Mouse (Mus musculus): Measurements from ENCODE around the gene Dapk2. TPM values are rescaled to one million over a fixed set of nuclear protein-coding genes. Genes with fewer than 3 reads are reported as not detected.

Dapk2 gene
- polyA plus RNA-seq, 1 experiment = 2.9 TPM

DNA sequence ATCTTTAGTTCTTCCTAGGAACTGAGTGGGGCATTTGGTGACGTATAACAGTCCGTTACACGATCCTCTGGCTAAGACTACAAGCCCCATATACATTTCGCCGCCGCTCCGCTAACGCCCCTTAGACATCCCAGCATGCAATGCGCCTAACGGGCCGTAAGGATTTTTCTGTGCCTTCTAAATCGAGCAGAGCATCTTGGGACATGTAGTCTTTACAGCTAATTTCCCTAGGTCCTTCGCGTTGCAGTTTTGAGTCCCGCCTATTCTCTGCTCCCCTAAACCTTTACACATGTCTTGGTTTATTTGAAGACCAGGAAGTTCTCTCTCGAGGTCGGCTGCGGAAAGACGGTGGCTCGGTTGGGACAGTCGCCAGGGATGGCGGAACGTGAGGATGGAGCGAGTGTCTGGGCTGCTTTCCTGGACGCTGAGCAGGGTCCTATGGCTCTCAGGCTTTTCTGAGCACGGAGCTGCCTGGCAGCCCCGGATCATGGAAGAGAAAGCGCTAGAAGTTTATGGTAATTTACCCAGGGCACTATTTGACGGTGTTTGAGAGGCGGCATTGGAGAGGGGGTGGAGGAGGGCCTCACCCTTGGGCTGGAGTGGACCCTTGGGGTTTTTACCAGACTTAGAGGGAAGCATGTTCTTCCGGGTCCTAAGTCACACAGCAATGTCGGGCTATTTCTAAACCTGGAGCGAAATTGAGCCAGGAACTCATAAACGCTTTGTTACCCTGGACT, 31.4 kb upstream of the Dapk2 start, which contains the start of the genes Snx1 and Ciao2a:
Snx1 (minus strand) TSS at position 132 of the 737 bp plus-strand sequence.
Ciao2a (plus strand) TSS at position 156 of the 737 bp plus-strand sequence.
- Histone ChIP-seq H3K27ac (replicated peaks; ENCODE audit: low read depth, low read length) (peak within 1 kb of the TSS; percentile 78), H3K4me3 (ENCODE audit: insufficient read depth, low read depth, low read length) (peak within 1 kb of the TSS; percentile 75), H3K4me1 (ENCODE audit: control insufficient read depth, insufficient read depth, insufficient read length, low read length) (peaks cover 14% of the 10 kb centered on the region; the same call in 1 of the 2 replicates)

DNA sequence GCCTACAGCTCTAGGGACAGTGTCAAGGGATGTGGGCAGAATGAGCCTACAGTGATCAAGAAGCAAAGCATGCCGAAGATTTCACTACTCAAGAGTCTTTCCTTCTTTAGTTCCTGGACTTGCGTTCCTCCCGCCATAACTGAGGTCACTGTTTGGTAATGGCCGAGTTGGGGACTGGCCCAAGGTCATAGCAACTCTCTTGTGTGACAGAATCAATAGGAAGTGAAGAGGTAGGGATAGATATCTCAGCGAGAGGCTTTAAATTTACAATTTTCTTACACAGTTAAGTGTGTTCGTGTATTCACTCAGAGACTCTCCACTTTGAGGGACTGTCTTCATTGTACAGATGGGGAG, 30.9 kb upstream of the Dapk2 start:
- peak overlapping the region; percentile 75 for H3K4me3 ChIP-seq (ENCODE audit: insufficient read depth, low read depth, low read length)
- H3K4me1 ChIP-seq (ENCODE audit: control insufficient read depth, insufficient read depth, insufficient read length, low read length) = peaks cover 14% of the 10 kb centered on the region; the same call in 1 of the 2 replicates
- H3K27ac ChIP-seq (replicated peaks; ENCODE audit: low read depth, low read length) = peak overlapping the region; percentile 78

DNA sequence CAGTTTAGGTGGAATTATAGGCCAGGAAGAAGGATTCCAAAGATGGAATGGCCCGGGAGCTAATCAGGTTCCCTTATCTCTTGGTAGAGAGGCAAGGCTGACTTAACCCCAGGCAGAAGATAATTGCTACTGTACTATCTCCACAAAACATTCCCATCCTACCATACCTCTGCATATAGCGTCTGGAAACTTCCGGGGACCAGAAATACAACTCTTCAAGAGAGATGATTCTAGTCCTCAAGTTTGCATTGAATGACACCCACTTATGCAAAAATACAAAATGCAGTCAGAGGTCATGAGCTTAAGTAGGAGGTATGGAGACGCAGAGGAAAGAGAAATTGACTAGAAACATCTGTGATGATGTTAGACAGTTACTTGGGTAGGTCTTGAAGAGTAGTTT, 30.1 kb upstream of the Dapk2 start:
- no peak overlapping the region for H3K27ac ChIP-seq (replicated peaks; ENCODE audit: low read depth, low read length)
- H3K4me3 ChIP-seq (ENCODE audit: insufficient read depth, low read depth, low read length) = no peak overlapping the region; the same call in 1 of the 2 replicates
- H3K4me1 ChIP-seq (ENCODE audit: control insufficient read depth, insufficient read depth, insufficient read length, low read length) = peaks cover 14% of the 10 kb centered on the region; the same call in 1 of the 2 replicates

DNA sequence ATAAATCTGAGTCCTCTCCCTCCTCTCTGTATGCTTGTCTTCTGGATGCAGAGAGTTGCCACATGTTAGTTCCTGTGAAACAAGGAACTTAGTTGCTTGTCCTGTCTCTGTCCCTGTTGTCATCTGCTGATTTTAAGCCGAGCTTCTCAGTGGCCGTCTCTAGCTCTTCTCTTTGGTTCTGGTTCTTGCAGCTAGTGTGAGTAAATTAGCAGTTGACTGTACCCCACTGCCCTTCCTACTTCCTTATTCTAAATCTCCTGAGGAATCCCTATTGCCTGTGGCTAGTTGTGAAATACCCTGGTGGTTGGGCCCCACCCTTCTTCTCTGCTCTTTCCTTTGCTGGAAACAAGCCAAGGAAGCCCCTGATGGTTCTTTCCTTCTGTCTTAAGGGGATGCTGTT, 26.6 kb upstream of the Dapk2 start:
- Histone ChIP-seq H3K4me3 (ENCODE audit: insufficient read depth, low read depth, low read length) (no peak overlapping the region), H3K27ac (replicated peaks; ENCODE audit: low read depth, low read length) (no peak overlapping the region), H3K4me1 (ENCODE audit: control insufficient read depth, insufficient read depth, insufficient read length, low read length) (peaks cover 7% of the 10 kb centered on the region; the same call in 1 of the 2 replicates)

DNA sequence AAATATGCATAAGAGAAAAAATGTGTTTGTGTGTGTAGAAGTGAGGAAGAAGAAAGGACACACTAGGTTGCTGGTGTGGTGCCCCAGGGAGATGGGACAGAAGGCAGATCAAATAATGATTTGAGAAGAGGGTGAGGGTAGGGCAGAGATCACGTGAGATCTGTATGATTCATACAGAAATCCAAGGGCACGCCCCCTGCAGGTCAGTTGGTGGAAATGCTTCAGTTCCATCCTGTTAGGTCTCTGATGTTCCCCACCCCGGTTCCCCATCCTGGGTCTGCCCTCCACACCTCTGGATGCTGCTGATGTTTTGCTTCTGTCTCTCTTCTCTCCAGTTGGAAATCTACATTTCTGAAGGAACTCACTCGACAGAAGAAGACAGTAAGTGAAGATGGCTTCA, 22.1 kb upstream of the Dapk2 start:
- H3K27ac ChIP-seq (replicated peaks; ENCODE audit: low read depth, low read length) = no peak overlapping the region
- no peak overlapping the region for H3K4me3 ChIP-seq (ENCODE audit: insufficient read depth, low read depth, low read length)
- H3K4me1 ChIP-seq (ENCODE audit: control insufficient read depth, insufficient read depth, insufficient read length, low read length) = no peaks in the 10 kb centered on the region

DNA sequence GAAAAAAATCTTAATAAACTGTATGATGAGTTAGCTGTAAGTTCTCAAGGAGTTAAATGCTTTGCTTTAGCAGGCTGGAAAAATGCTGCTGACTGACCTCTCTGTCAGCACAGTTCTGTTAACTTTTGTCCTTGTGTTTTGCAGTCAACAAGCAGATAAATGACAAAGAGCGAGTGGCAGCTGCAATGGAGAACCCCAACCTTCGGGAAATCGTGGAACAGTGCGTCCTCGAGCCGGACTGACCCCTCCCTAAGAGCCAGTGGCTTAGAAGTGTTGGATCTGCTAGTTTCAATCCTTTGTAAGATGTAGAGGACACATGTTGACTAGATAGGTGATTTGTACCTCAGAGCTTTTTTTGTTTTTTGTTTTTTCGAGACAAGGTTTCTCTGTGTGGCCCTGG, 19.8 kb upstream of the Dapk2 start:
- no peaks in the 10 kb centered on the region for H3K4me1 ChIP-seq (ENCODE audit: control insufficient read depth, insufficient read depth, insufficient read length, low read length)
- H3K4me3 ChIP-seq (ENCODE audit: insufficient read depth, low read depth, low read length) = no peak overlapping the region
- H3K27ac ChIP-seq (replicated peaks; ENCODE audit: low read depth, low read length) = no peak overlapping the region

DNA sequence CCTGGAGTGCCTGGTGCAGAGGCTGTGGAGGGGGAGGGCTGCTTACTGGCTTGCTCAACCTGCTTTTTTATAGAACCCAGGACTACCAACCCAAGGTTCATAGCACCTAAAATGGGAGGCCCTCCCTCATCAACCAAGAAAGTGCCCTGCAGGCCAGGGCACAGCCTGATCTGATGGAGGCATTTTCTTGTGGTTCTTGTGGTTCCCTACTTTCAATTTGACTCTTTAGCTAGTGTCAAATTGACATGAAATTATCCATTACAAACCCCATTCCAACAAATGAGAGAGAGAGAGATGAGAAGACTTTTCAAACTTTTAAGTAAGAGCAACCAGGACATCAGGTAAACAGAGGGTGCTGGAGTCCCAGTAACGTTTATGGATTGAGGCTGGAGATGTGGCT, 15.8 kb upstream of the Dapk2 start:
- H3K4me3 ChIP-seq (ENCODE audit: insufficient read depth, low read depth, low read length) = no peak overlapping the region
- H3K4me1 ChIP-seq (ENCODE audit: control insufficient read depth, insufficient read depth, insufficient read length, low read length) = no peaks in the 10 kb centered on the region
- H3K27ac ChIP-seq (replicated peaks; ENCODE audit: low read depth, low read length) = no peak overlapping the region

DNA sequence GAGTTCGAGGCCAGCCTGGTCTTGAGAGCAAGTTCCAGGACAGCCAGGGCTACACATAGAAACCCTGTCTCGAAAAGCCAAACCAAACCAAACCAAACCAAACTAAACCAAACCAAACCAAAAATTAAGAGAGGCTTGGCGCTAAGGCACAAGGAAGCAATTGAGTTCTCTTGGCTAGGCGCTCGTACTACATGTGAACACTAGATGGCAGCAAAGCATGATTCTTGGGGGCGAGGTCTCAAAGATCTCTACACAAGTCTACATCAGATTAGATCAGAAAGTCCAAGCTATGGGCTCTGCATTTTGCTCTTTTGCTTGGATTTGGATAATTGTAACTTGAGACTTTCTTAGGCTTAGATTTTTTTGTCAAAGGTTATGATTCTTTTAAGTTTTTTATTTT, 13.8 kb upstream of the Dapk2 start:
- Histone ChIP-seq H3K4me1 (ENCODE audit: control insufficient read depth, insufficient read depth, insufficient read length, low read length) (no peaks in the 10 kb centered on the region), H3K4me3 (ENCODE audit: insufficient read depth, low read depth, low read length) (no peak overlapping the region), H3K27ac (replicated peaks; ENCODE audit: low read depth, low read length) (no peak overlapping the region)

DNA sequence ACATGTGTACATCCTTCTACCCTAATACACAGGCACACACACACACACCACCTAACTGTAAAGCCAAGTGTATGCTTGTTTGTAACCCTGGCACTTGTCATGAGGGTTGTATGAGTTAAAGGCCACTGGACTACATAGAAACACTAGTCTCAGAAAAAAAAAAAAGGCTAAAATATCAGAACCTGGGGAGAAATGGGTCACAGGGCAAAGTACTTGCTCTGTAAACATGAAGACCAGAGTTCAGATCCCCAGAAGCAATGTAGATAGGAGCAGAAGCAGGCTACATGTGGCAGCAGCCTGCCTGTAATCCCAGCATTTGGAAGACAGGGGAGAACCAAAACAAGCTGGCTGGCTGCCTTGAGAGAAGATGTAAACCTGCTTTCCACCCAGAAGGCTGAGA, 11.9 kb upstream of the Dapk2 start:
- Histone ChIP-seq H3K4me1 (ENCODE audit: control insufficient read depth, insufficient read depth, insufficient read length, low read length) (no peaks in the 10 kb centered on the region), H3K4me3 (ENCODE audit: insufficient read depth, low read depth, low read length) (no peak overlapping the region), H3K27ac (replicated peaks; ENCODE audit: low read depth, low read length) (no peak overlapping the region)

DNA sequence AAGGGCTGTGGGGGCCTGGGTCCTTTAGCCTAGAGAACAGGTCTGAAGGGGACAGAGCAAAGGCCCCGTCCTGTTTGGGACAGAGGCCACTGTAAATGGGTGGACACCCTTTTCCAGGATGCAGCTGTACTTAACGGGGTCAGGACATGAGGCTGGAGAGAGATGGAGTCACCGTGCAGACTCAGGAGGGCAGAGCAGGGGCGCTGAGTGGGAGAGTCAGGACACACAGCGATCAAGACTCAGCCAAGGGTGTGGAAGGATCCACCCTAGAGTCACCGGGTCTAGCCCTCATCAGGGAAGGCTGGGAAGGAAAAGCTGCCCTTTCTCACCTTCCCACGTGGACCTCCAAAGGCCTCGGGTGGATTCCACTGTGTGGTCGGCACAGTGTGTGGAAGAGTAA, 6.0 kb upstream of the Dapk2 start:
- no peak overlapping the region for H3K27ac ChIP-seq (replicated peaks; ENCODE audit: low read depth, low read length)
- no peaks in the 10 kb centered on the region for H3K4me1 ChIP-seq (ENCODE audit: control insufficient read depth, insufficient read depth, insufficient read length, low read length)
- no peak overlapping the region for H3K4me3 ChIP-seq (ENCODE audit: insufficient read depth, low read depth, low read length)

DNA sequence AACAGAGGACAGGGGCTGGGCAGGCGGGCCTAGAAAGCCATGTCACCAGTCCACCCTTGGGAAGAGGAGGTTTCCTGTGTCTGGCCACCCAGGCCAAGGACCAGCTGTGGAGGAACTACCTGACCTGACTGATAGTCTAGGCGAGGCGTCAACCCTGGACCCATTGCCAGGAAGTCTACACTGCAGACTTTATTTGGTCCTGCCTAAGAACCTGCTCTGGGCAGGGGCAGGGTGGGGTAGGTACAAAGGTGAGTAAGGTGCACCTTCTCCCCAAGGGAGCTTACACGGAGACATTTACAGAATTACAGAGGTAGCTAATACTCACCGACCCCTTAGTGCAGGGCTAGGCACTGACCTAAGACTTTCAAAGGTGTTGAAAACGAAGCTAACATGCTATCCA, 4.4 kb upstream of the Dapk2 start:
- Histone ChIP-seq H3K4me3 (ENCODE audit: insufficient read depth, low read depth, low read length) (no peak overlapping the region), H3K4me1 (ENCODE audit: control insufficient read depth, insufficient read depth, insufficient read length, low read length) (no peaks in the 10 kb centered on the region), H3K27ac (replicated peaks; ENCODE audit: low read depth, low read length) (no peak overlapping the region)

DNA sequence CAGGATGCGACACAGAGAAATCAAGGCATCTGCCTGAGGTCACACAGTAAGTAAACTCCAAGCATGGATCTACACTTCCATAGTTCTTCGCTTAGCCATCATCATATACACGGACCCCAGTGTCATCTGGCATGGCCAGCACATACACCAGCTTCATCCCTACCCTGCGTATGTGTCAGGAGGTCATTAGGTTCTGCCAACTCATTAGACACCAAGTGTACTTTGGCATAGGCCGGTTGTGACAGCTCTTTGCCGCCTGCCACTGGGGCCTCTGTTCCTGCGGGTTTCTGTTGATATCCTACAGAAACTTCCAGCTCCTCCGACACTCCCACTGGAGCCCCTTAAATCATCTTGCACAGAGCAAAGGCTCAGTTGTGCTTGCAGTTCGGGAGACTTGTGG, 4.0 kb upstream of the Dapk2 start:
- Histone ChIP-seq H3K4me1 (ENCODE audit: control insufficient read depth, insufficient read depth, insufficient read length, low read length) (peaks cover under 1% of the 10 kb centered on the region; the same call in 1 of the 2 replicates), H3K4me3 (ENCODE audit: insufficient read depth, low read depth, low read length) (no peak overlapping the region), H3K27ac (replicated peaks; ENCODE audit: low read depth, low read length) (no peak overlapping the region)

DNA sequence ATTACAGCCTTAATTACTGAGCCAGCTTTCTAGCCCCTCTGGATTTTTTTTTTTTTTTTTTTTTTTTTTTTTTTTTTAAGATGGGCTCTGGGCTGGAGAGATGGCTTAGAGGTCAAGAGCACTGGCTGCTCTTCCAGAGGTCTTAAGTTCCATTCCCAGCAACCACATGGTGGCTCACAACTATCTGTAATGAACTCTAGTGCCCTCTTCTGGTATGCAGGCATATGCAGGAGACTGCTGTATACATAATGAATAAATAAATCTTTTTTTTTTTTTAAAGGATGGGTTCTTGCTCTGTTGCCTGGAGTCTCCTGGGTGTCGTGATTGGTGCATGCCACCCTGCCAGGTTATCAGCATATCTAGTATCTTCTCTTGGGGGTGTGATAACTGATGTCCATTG, 2.5 kb upstream of the Dapk2 start:
- Histone ChIP-seq H3K4me3 (ENCODE audit: insufficient read depth, low read depth, low read length) (no peak overlapping the region), H3K4me1 (ENCODE audit: control insufficient read depth, insufficient read depth, insufficient read length, low read length) (peaks cover 4% of the 10 kb centered on the region; the same call in 1 of the 2 replicates), H3K27ac (replicated peaks; ENCODE audit: low read depth, low read length) (no peak overlapping the region)

DNA sequence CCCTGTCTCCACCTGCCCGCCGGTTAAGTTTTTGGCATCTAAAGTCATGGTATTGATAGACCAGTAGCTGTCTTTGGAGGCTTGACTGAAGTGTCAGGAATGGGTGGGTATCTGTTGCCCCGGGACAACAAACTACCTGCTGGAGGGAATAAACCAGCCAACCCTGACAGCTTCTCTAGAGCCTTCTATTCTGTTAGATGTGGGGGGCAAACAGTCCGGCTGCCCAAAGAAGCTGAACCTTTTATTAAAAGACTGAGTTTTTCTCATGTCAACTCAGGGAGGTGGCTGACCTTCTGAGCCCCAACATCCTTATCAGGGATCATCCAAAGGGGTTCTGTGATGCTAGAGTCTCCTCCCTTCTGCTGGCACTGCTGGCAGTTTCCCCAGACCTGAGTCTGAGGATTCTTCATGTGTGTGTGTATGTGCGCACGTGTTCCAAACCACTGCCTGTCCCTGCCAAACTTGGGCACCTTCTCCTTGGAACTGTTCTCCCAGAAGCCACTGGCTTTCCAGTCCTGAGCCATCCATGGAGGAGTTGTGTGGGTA, 935 bp downstream of the Dapk2 start:
- peaks cover 4% of the 10 kb centered on the region for H3K4me1 ChIP-seq (ENCODE audit: control insufficient read depth, insufficient read depth, insufficient read length, low read length)
- H3K27ac ChIP-seq (replicated peaks; ENCODE audit: low read depth, low read length) = peak overlapping the region; percentile 23; the same call in 1 of the 2 replicates
- peak overlapping the region; percentile 74 for H3K4me3 ChIP-seq (ENCODE audit: insufficient read depth, low read depth, low read length)

DNA sequence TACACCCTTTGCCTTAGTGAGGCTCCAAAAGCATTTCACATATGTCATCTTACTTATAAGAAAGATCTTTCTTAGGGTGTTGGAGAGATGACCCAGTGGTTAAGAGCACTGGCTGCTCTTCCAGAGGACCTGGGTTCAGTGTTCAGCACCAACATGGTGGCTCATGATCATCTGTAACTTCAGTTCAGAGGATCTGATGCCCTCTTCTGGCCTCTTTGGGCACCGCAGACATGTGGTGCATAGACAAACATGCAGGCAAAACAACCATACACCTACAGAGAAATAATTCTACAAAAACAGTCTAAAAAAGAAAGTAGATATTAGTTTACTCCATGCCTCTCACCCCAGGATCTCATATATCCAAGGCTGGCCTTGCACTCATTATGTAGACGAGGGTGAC, 2.1 kb downstream of the Dapk2 start:
- Histone ChIP-seq H3K27ac (replicated peaks; ENCODE audit: low read depth, low read length) (no peak overlapping the region), H3K4me1 (ENCODE audit: control insufficient read depth, insufficient read depth, insufficient read length, low read length) (peaks cover 4% of the 10 kb centered on the region), H3K4me3 (ENCODE audit: insufficient read depth, low read depth, low read length) (no peak overlapping the region)

DNA sequence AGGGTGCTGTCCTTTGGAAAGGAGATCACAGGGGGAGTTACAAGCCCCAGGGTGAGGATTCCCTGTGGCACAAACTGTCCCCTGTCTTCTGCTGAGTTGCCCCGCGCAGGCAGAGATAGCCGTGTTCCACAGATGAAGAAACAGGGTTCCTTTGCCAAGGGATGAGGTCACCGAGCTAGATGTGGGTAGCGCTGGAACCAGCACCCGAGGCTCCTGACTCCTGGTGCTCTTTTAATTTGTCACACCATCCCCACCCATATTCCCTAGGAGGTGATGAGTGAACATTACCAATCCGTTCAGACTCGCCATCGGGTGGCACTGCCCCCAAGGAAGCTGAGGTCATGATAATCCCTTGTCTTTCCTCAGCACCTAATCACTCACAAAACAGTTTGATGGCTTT, 5.0 kb downstream of the Dapk2 start:
- Histone ChIP-seq H3K4me1 (ENCODE audit: control insufficient read depth, insufficient read depth, insufficient read length, low read length) (peaks cover 7% of the 10 kb centered on the region), H3K27ac (replicated peaks; ENCODE audit: low read depth, low read length) (no peak overlapping the region), H3K4me3 (ENCODE audit: insufficient read depth, low read depth, low read length) (no peak overlapping the region)

Data from brown adipose tissue, adult 24 weeks (tissue).